Mouse (Mus musculus): ENCODE measurements around the gene Zfp982. TPM values are rescaled to one million over a fixed set of nuclear protein-coding genes. Genes with fewer than 3 reads are reported as not detected.

The Zfp982 gene
- polyA plus RNA-seq (2012; ENCODE audit: low replicate concordance): not detected in 2 replicates

GRCm38 (mm10) chr4:147492117-147492516 lies at the start of gene Zfp982:
Zfp982 (plus strand) TSS chr4:147492417.

GRCm38 (mm10) chr4:147539918-147540317 lies 47.7 kb downstream of the Zfp982 start, which contains the start of gene Gm16503:
Gm16503 (plus strand) TSS chr4:147540218.

GRCm38 (mm10) chr4:147553071-147553470 lies 60.9 kb downstream of the Zfp982 start, which contains the start of gene Zfp985:
Zfp985 (plus strand) TSS chr4:147553277.

Other genes with a start within 250 kb of the Zfp982 start
- gene Zfp988, start 186.7 kb upstream of the Zfp982 start, polyA plus RNA-seq (2012; ENCODE audit: low replicate concordance): 0.06 TPM in 1 of 2 replicates, not detected in the other
- gene Zfp978, start 131.1 kb upstream of the Zfp982 start, polyA plus RNA-seq (2012; ENCODE audit: low replicate concordance): not detected in 2 replicates
- gene Gm16503, start 47.8 kb downstream of the Zfp982 start, polyA plus RNA-seq (2012; ENCODE audit: low replicate concordance): 0.14 TPM in 1 of 2 replicates, not detected in the other
- not detected in 2 replicates for gene Zfp985, start 60.9 kb downstream of the Zfp982 start, polyA plus RNA-seq (2012; ENCODE audit: low replicate concordance)
- gene Zfp979, start 150.1 kb downstream of the Zfp982 start, polyA plus RNA-seq (2012; ENCODE audit: low replicate concordance): 0.07 TPM in 1 of 2 replicates, not detected in the other
- not detected in 2 replicates for gene Zfp534, start 210.1 kb downstream of the Zfp982 start, polyA plus RNA-seq (2012; ENCODE audit: low replicate concordance)